Mouse (Mus musculus): Measurements from ENCODE around the gene Ehd4. TPM values are rescaled to one million over a fixed set of nuclear protein-coding genes. Genes with fewer than 3 reads are reported as not detected.

Ehd4 gene
- total and polyA plus RNA-seq, 2 experiments from 2014 or later = 7.1 to 16.1 TPM

- no peaks in the 10 kb centered on the region for H3K27me3 ChIP-seq (ENCODE audit: insufficient read depth, low read length)
- 44% methylated on average over 16 of the region's 16 CpGs for WGBS
- peak; percentile 70 for TF ChIP-seq CTCF (IDR thresholded peaks at IDR 0.05; ENCODE audit: low read depth)
- H3K36me3 ChIP-seq (ENCODE audit: insufficient read depth) = no peaks in the 10 kb centered on the region
- no peaks in the 10 kb centered on the region for H3K9me3 ChIP-seq (ENCODE audit: low read length)
- DNase-seq (peak; percentile 31), ATAC-seq (peak; percentile 50)
- peaks cover 4% of the 10 kb centered on the region; the same call in 1 of the 2 replicates for H3K4me1 ChIP-seq (ENCODE audit: insufficient read depth)
- no peak overlapping the region for H3K27ac ChIP-seq (ENCODE audit: low read depth, low read length)
- H3K4me3 ChIP-seq (ENCODE audit: low read depth, low read length) = no peak overlapping the region
- H3K4me2 ChIP-seq (ENCODE audit: low read depth) = no peak overlapping the region
- H3K9ac ChIP-seq = no peak overlapping the region
These were observed 85.6 kb downstream of the Ehd4 start for GRCm38 (mm10) chr2:120068555-120069465.

GRCm38 (mm10) chr2:120066224-120066623 is 88.2 kb downstream of the Ehd4 start:
- Histone ChIP-seq H3K36me3 (ENCODE audit: insufficient read depth) (no peaks in the 10 kb centered on the region), H3K9ac (no peak overlapping the region), H3K4me3 (ENCODE audit: low read depth, low read length) (no peak overlapping the region), H3K27me3 (ENCODE audit: insufficient read depth, low read length) (no peaks in the 10 kb centered on the region), H3K4me2 (ENCODE audit: low read depth) (no peak overlapping the region), H3K9me3 (ENCODE audit: low read length) (no peaks in the 10 kb centered on the region), H3K27ac (ENCODE audit: low read depth, low read length) (no peak overlapping the region), H3K4me1 (ENCODE audit: insufficient read depth) (peaks cover 4% of the 10 kb centered on the region; the same call in 1 of the 2 replicates)
- no peak for TF ChIP-seq CTCF (IDR thresholded peaks at IDR 0.05; ENCODE audit: low read depth)
- no peak for DNase-seq
- WGBS = 72% methylated on average over 3 of the region's 3 CpGs
- no peak for ATAC-seq

GRCm38 (mm10) chr2:120065243-120065642 is 89.2 kb downstream of the Ehd4 start:
- Histone ChIP-seq H3K4me2 (ENCODE audit: low read depth) (no peak overlapping the region), H3K4me3 (ENCODE audit: low read depth, low read length) (no peak overlapping the region), H3K36me3 (ENCODE audit: insufficient read depth) (no peaks in the 10 kb centered on the region), H3K27me3 (ENCODE audit: insufficient read depth, low read length) (no peaks in the 10 kb centered on the region), H3K9ac (no peak overlapping the region), H3K27ac (ENCODE audit: low read depth, low read length) (no peak overlapping the region), H3K9me3 (ENCODE audit: low read length) (no peaks in the 10 kb centered on the region), H3K4me1 (ENCODE audit: insufficient read depth) (peaks cover 4% of the 10 kb centered on the region; the same call in 1 of the 2 replicates)
- 95% methylated on average over 10 of the region's 10 CpGs for whole genome bisulfite sequencing
- DNase-seq = no peak
- no peak for TF ChIP-seq CTCF (IDR thresholded peaks at IDR 0.05; ENCODE audit: low read depth)
- ATAC-seq = no peak

GRCm38 (mm10) chr2:120064639-120065038 is 89.8 kb downstream of the Ehd4 start:
- Histone ChIP-seq H3K27ac (ENCODE audit: low read depth, low read length) (no peak overlapping the region), H3K4me1 (ENCODE audit: insufficient read depth) (peaks cover 4% of the 10 kb centered on the region; the same call in 1 of the 2 replicates), H3K4me3 (ENCODE audit: low read depth, low read length) (no peak overlapping the region), H3K9ac (no peak overlapping the region), H3K4me2 (ENCODE audit: low read depth) (no peak overlapping the region), H3K9me3 (ENCODE audit: low read length) (no peaks in the 10 kb centered on the region), H3K36me3 (ENCODE audit: insufficient read depth) (no peaks in the 10 kb centered on the region), H3K27me3 (ENCODE audit: insufficient read depth, low read length) (no peaks in the 10 kb centered on the region)
- DNase-seq (no peak), ATAC-seq (no peak)
- 87% methylated on average over 6 of the region's 6 CpGs for WGBS
- TF ChIP-seq CTCF (IDR thresholded peaks at IDR 0.05; ENCODE audit: low read depth) = peak; percentile 32; the same call in 1 of the 2 replicates

GRCm38 (mm10) chr2:120062248-120062647 is 92.2 kb downstream of the Ehd4 start:
- Histone ChIP-seq H3K9ac (no peak overlapping the region), H3K36me3 (ENCODE audit: insufficient read depth) (no peaks in the 10 kb centered on the region), H3K27me3 (ENCODE audit: insufficient read depth, low read length) (no peaks in the 10 kb centered on the region), H3K9me3 (ENCODE audit: low read length) (no peaks in the 10 kb centered on the region), H3K4me3 (ENCODE audit: low read depth, low read length) (no peak overlapping the region), H3K4me1 (ENCODE audit: insufficient read depth) (no peaks in the 10 kb centered on the region), H3K27ac (ENCODE audit: low read depth, low read length) (no peak overlapping the region), H3K4me2 (ENCODE audit: low read depth) (no peak overlapping the region)
- TF ChIP-seq CTCF (IDR thresholded peaks at IDR 0.05; ENCODE audit: low read depth) = no peak
- WGBS = 84% methylated on average over 8 of the region's 8 CpGs
- no peak for ATAC-seq
- DNase-seq = no peak

GRCm38 (mm10) chr2:120060651-120061050 is 93.8 kb downstream of the Ehd4 start:
- Histone ChIP-seq H3K27me3 (ENCODE audit: insufficient read depth, low read length) (no peaks in the 10 kb centered on the region), H3K9ac (no peak overlapping the region), H3K36me3 (ENCODE audit: insufficient read depth) (no peaks in the 10 kb centered on the region), H3K4me1 (ENCODE audit: insufficient read depth) (no peaks in the 10 kb centered on the region), H3K4me2 (ENCODE audit: low read depth) (no peak overlapping the region), H3K4me3 (ENCODE audit: low read depth, low read length) (no peak overlapping the region), H3K27ac (ENCODE audit: low read depth, low read length) (no peak overlapping the region), H3K9me3 (ENCODE audit: low read length) (no peaks in the 10 kb centered on the region)
- ATAC-seq (no peak), DNase-seq (no peak)
- WGBS = 80% methylated on average over 9 of the region's 9 CpGs
- TF ChIP-seq CTCF (IDR thresholded peaks at IDR 0.05; ENCODE audit: low read depth) = no peak

- Histone ChIP-seq H3K9ac (no peak overlapping the region), H3K4me2 (ENCODE audit: low read depth) (no peak overlapping the region), H3K27me3 (ENCODE audit: insufficient read depth, low read length) (no peaks in the 10 kb centered on the region), H3K4me1 (ENCODE audit: insufficient read depth) (no peaks in the 10 kb centered on the region), H3K27ac (ENCODE audit: low read depth, low read length) (no peak overlapping the region), H3K4me3 (ENCODE audit: low read depth, low read length) (no peak overlapping the region), H3K9me3 (ENCODE audit: low read length) (no peaks in the 10 kb centered on the region), H3K36me3 (ENCODE audit: insufficient read depth) (no peaks in the 10 kb centered on the region)
- WGBS = 69% methylated on average over 6 of the region's 6 CpGs
- no peak for TF ChIP-seq CTCF (IDR thresholded peaks at IDR 0.05; ENCODE audit: low read depth)
- DNase-seq (no peak), ATAC-seq (no peak)
These were observed 94.2 kb downstream of the Ehd4 start for GRCm38 (mm10) chr2:120060190-120060589.
